Mouse (Mus musculus): Measurements from ENCODE around the gene Gins2. TPM values are rescaled to one million over a fixed set of nuclear protein-coding genes. Genes with fewer than 3 reads are reported as not detected.

The Gins2 gene
- total and polyA plus RNA-seq, 2 experiments from 2014 or later: 8.4 to 18.1 TPM

GRCm38 (mm10) chr8:120556198-120556892 lies 32.8 kb downstream of the Gins2 start:
- 41% methylated on average over 20 of the region's 20 CpGs for WGBS
- Histone ChIP-seq H3K27ac (ENCODE audit: low read depth, low read length) (peak overlapping the region; percentile 18; the same call in 1 of the 2 replicates), H3K9me3 (ENCODE audit: low read length) (no peaks in the 10 kb centered on the region), H3K4me1 (ENCODE audit: insufficient read depth, low read length) (peaks cover 37% of the 10 kb centered on the region), H3K9ac (replicated peaks; ENCODE audit: low read length, poor library complexity, severe bottlenecking) (peak overlapping the region; percentile 29; the same call in 1 of the 2 replicates), H3K4me3 (ENCODE audit: low read depth, low read length) (no peak overlapping the region), H3K27me3 (ENCODE audit: insufficient read depth, low read length) (no peaks in the 10 kb centered on the region), H3K36me3 (ENCODE audit: insufficient read depth, low read length) (peaks cover 6% of the 10 kb centered on the region; the same call in 1 of the 2 replicates), H3K4me2 (ENCODE audit: low read depth, low read length, poor library complexity, severe bottlenecking) (no peak overlapping the region)
- ATAC-seq (ENCODE audit: low FRiP score) (no peak), DNase-seq (ENCODE audit: low spot score) (peak; percentile 36)
- no peak for TF ChIP-seq CTCF (IDR thresholded peaks at IDR 0.05)

- no peak overlapping the region for H3K9ac ChIP-seq (replicated peaks; ENCODE audit: low read length, poor library complexity, severe bottlenecking)
- no peak for TF ChIP-seq CTCF (IDR thresholded peaks at IDR 0.05)
- H3K36me3 ChIP-seq (ENCODE audit: insufficient read depth, low read length): peaks cover 4% of the 10 kb centered on the region; the same call in 1 of the 2 replicates
- 89% methylated on average over 18 of the region's 18 CpGs for WGBS
- no peaks in the 10 kb centered on the region for H3K9me3 ChIP-seq (ENCODE audit: low read length)
- no peaks in the 10 kb centered on the region for H3K27me3 ChIP-seq (ENCODE audit: insufficient read depth, low read length)
- DNase-seq (ENCODE audit: low spot score) (no peak), ATAC-seq (ENCODE audit: low FRiP score) (no peak)
- H3K4me1 ChIP-seq (ENCODE audit: insufficient read depth, low read length): peaks cover 45% of the 10 kb centered on the region
- no peak overlapping the region for H3K4me2 ChIP-seq (ENCODE audit: low read depth, low read length, poor library complexity, severe bottlenecking)
- H3K4me3 ChIP-seq (ENCODE audit: low read depth, low read length): no peak overlapping the region
- no peak overlapping the region for H3K27ac ChIP-seq (ENCODE audit: low read depth, low read length)
Observed at GRCm38 (mm10) chr8:120554466-120555039, 34.6 kb downstream of the Gins2 start.

GRCm38 (mm10) chr8:120553441-120554123 lies 35.5 kb downstream of the Gins2 start:
- no peak for ATAC-seq (ENCODE audit: low FRiP score)
- H3K27ac ChIP-seq (ENCODE audit: low read depth, low read length): no peak overlapping the region
- H3K4me2 ChIP-seq (ENCODE audit: low read depth, low read length, poor library complexity, severe bottlenecking): no peak overlapping the region
- H3K36me3 ChIP-seq (ENCODE audit: insufficient read depth, low read length): peaks cover 3% of the 10 kb centered on the region; the same call in 1 of the 2 replicates
- no peaks in the 10 kb centered on the region for H3K27me3 ChIP-seq (ENCODE audit: insufficient read depth, low read length)
- no peaks in the 10 kb centered on the region for H3K9me3 ChIP-seq (ENCODE audit: low read length)
- H3K4me3 ChIP-seq (ENCODE audit: low read depth, low read length): no peak overlapping the region
- WGBS: 90% methylated on average over 24 of the region's 24 CpGs
- H3K9ac ChIP-seq (replicated peaks; ENCODE audit: low read length, poor library complexity, severe bottlenecking): no peak overlapping the region
- no peak for DNase-seq (ENCODE audit: low spot score)
- peaks cover 51% of the 10 kb centered on the region for H3K4me1 ChIP-seq (ENCODE audit: insufficient read depth, low read length)
- TF ChIP-seq CTCF (IDR thresholded peaks at IDR 0.05): peak; percentile 47

- ATAC-seq (ENCODE audit: low FRiP score): no peak
- H3K4me3 ChIP-seq (ENCODE audit: low read depth, low read length): no peak overlapping the region
- no peaks in the 10 kb centered on the region for H3K27me3 ChIP-seq (ENCODE audit: insufficient read depth, low read length)
- H3K9me3 ChIP-seq (ENCODE audit: low read length): no peaks in the 10 kb centered on the region
- no peak for DNase-seq (ENCODE audit: low spot score)
- no peak overlapping the region for H3K27ac ChIP-seq (ENCODE audit: low read depth, low read length)
- H3K4me1 ChIP-seq (ENCODE audit: insufficient read depth, low read length): peaks cover 62% of the 10 kb centered on the region
- no peak for TF ChIP-seq CTCF (IDR thresholded peaks at IDR 0.05)
- WGBS: 89% methylated on average over 11 of the region's 11 CpGs
- H3K36me3 ChIP-seq (ENCODE audit: insufficient read depth, low read length): peaks cover 3% of the 10 kb centered on the region; the same call in 1 of the 2 replicates
- H3K9ac ChIP-seq (replicated peaks; ENCODE audit: low read length, poor library complexity, severe bottlenecking): no peak overlapping the region
- H3K4me2 ChIP-seq (ENCODE audit: low read depth, low read length, poor library complexity, severe bottlenecking): no peak overlapping the region
Observed at GRCm38 (mm10) chr8:120552509-120552908, 36.6 kb downstream of the Gins2 start.

GRCm38 (mm10) chr8:120551677-120551980 lies 37.5 kb downstream of the Gins2 start:
- WGBS: 88% methylated on average over 3 of the region's 3 CpGs
- TF ChIP-seq CTCF (IDR thresholded peaks at IDR 0.05): no peak
- peaks cover 56% of the 10 kb centered on the region for H3K4me1 ChIP-seq (ENCODE audit: insufficient read depth, low read length)
- H3K36me3 ChIP-seq (ENCODE audit: insufficient read depth, low read length): peaks cover 3% of the 10 kb centered on the region; the same call in 1 of the 2 replicates
- no peak overlapping the region for H3K9ac ChIP-seq (replicated peaks; ENCODE audit: low read length, poor library complexity, severe bottlenecking)
- H3K4me3 ChIP-seq (ENCODE audit: low read depth, low read length): no peak overlapping the region
- no peak overlapping the region for H3K4me2 ChIP-seq (ENCODE audit: low read depth, low read length, poor library complexity, severe bottlenecking)
- H3K27me3 ChIP-seq (ENCODE audit: insufficient read depth, low read length): no peaks in the 10 kb centered on the region
- ATAC-seq (ENCODE audit: low FRiP score) (no peak), DNase-seq (ENCODE audit: low spot score) (no peak)
- H3K9me3 ChIP-seq (ENCODE audit: low read length): no peaks in the 10 kb centered on the region
- H3K27ac ChIP-seq (ENCODE audit: low read depth, low read length): 0 out of 2 replicates have a peak overlapping the region, but pooled peaks have one; percentile 3

All from midbrain, postnatal 0 days (tissue).